Mouse (Mus musculus) limb, embryonic 15.5 days (tissue): ENCODE measurements around the gene Snx32. TPM values are rescaled to one million over a fixed set of nuclear protein-coding genes. Genes with fewer than 3 reads are reported as not detected.

Source experiments
- ATAC-seq: fragments of 200-750 bp; cut with Nextera tagmentation; 2 replicates; pipeline ENCODE4 v1.8.0; 2017; ENCODE audit warnings: low read depth, moderate TSS enrichment; ENCODE audit not compliant: insufficient number of reproducible peaks, low FRiP score, low TSS enrichment
- H3K27ac ChIP-seq: fragments of 300-500 bp; sonication (generic); 2 replicates; pipeline ENCODE4 v1.5.1; 2015; ENCODE audit warnings: moderate library complexity, mild to moderate bottlenecking, inconsistent platforms
- H3K27me3 ChIP-seq: fragments of 300-500 bp; sonication (generic); 2 replicates; pipeline ENCODE4 v1.6.1; 2015; ENCODE audit warnings: inconsistent platforms
- H3K36me3 ChIP-seq: fragments of 300-500 bp; sonication (generic); 2 replicates; pipeline ENCODE4 v1.6.1; 2015; ENCODE audit warnings: inconsistent platforms
- H3K4me1 ChIP-seq: fragments of 300-500 bp; sonication (generic); 2 replicates; pipeline ENCODE4 v1.6.1; 2015; ENCODE audit warnings: inconsistent platforms
- H3K4me2 ChIP-seq: fragments of 300-500 bp; sonication (generic); 2 replicates; pipeline ENCODE4 v1.6.1; 2015; ENCODE audit warnings: mild to moderate bottlenecking, inconsistent platforms
- H3K4me3 ChIP-seq: fragments of 300-500 bp; sonication (generic); 2 replicates; pipeline ENCODE4 v1.5.1; 2015; ENCODE audit warnings: mild to moderate bottlenecking, inconsistent platforms
- H3K9ac ChIP-seq: fragments of 300-500 bp; sonication (generic); 2 replicates; pipeline ENCODE4 v1.6.1; 2015; ENCODE audit warnings: inconsistent platforms
- H3K9me3 ChIP-seq: fragments of 300-500 bp; sonication (generic); 2 replicates; pipeline ENCODE4 v1.6.1; 2016; ENCODE audit warnings: inconsistent platforms
- WGBS: fragments of 180-500 bp; shearing (Covaris S2); methylation state at CpG from one replicate; pipeline ENCODE4 v1.1.7; 2015; 5-methylcytosine and 5-hydroxymethylcytosine counted together
- polyA plus RNA-seq: library from polyadenylated mRNA; unstranded; fragments of >200 nt; fragmentation: Nextera tagmentation; extraction: Ambion mirVana; gene quantifications from 2 replicates; pipeline ENCODE4 v1.2.1, GENCODE M21; 2015

Gene Snx32
- polyA plus RNA-seq, 1 experiment from 2014 or later, result 9.4 TPM

DNA sequence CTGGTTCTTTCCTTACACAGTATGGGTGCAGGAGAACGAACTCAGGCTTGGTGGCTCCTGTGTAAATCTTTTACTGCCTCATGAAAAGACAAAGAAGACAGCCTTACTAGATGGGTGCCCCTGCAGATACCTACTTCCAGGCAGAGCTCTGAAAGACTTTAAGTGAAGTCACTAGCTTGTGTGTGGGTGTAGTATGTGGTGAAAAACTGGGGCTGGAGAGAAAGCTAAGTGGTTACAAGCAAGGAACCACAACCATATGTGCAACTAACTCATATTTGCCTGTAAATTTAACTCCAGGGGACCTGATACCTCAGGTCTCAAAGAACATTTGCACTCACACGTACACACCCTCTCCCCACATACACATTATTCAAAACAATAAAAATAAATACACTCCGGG lies 50.4 kb downstream of the Snx32 start:
- Histone ChIP-seq H3K4me2 (peak overlapping the region; percentile 91), H3K9me3 (no peaks in the 10 kb centered on the region), H3K27ac (peak overlapping the region; percentile 78), H3K4me1 (peaks cover 45% of the 10 kb centered on the region), H3K9ac (no peak overlapping the region; the same call in 1 of the 2 replicates), H3K27me3 (no peaks in the 10 kb centered on the region), H3K4me3 (peak overlapping the region; percentile 79), H3K36me3 (peaks cover 32% of the 10 kb centered on the region)
- no peak for ATAC-seq
- WGBS, result 22% methylated on average over 3 of the region's 3 CpGs

DNA sequence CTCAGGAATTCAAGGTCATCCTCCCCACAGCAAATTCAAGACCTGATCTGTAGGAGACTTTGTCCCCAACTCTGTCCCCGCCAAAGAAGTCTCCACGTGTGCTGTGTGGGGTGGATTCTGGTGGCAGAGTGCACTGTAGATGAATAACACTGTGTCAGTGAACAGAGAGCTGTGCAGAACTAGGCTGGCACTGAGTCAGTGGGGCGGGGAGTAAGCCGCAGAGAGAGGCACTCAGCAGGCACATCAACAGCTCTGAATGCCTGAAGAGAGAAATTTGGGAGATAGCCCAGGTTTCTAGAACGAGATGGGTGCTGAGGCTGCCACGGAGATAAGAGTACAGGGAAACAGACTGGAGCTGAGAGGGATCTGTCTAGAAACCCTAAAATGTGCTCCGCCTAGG lies 51.3 kb downstream of the Snx32 start:
- no peak for ATAC-seq
- H3K36me3 ChIP-seq, result peaks cover 32% of the 10 kb centered on the region
- H3K4me3 ChIP-seq, result no peak overlapping the region
- 71% methylated on average over 7 of the region's 7 CpGs for WGBS
- H3K9me3 ChIP-seq, result no peaks in the 10 kb centered on the region
- H3K27ac ChIP-seq, result no peak overlapping the region
- peaks cover 46% of the 10 kb centered on the region for H3K4me1 ChIP-seq
- H3K27me3 ChIP-seq, result no peaks in the 10 kb centered on the region
- no peak overlapping the region for H3K9ac ChIP-seq
- no peak overlapping the region for H3K4me2 ChIP-seq

DNA sequence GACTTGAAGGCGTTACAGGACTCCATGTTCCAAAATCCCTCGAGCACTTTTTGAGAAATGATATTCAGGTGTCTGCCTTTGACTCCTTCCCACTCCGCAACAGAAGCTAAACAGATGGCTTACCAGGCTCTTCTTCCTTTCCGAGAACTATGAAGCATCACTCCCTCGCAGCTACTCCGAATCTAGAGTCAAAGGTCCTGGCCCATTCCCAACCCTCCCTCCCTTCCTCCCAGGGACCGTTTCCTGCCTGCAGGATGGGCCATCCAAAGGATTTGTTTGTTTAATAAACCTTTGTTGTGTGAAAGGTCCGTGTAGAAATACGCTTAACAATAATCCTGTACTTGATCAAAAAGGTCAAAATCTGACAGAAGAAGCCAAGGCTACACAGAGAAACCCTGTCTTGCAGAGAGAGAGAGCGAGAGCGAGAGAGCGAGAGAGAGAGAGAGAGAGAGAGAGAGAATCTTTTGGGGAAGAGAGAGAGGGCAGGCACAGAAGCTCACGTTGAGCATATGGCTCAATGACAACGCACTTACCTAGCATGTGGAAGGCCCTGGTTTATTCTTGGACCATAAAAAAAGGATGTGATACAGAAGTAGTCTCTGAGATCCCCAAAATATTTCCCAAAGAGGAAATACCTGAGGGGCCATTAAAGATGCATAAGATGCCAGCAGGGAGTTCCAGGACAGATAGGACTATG lies 52.4 kb downstream of the Snx32 start, which contains the start of gene Ccdc85b:
Gene Ccdc85b (minus strand): TSS at position 149 of the 697 bp plus-strand sequence.
- peak within 1 kb of the TSS; percentile 97 for H3K4me2 ChIP-seq
- peak within 1 kb of the TSS; percentile 73 for H3K4me3 ChIP-seq
- no peaks in the 10 kb centered on the region for H3K9me3 ChIP-seq
- H3K27ac ChIP-seq, result peak within 1 kb of the TSS; percentile 89
- peaks cover 27% of the 10 kb centered on the region for H3K36me3 ChIP-seq
- 18% methylated on average over 14 of the region's 14 CpGs for WGBS
- H3K4me1 ChIP-seq, result peaks cover 40% of the 10 kb centered on the region
- H3K9ac ChIP-seq, result peak within 1 kb of the TSS; percentile 71
- no peak for ATAC-seq
- H3K27me3 ChIP-seq, result no peaks in the 10 kb centered on the region

GRCm38 (mm10) chr19:5456922-5457745 lies 53.2 kb downstream of the Snx32 start:
- Histone ChIP-seq H3K4me3 (peak overlapping the region; percentile 73), H3K9me3 (no peaks in the 10 kb centered on the region), H3K4me1 (peaks cover 40% of the 10 kb centered on the region), H3K9ac (peak overlapping the region; percentile 71), H3K4me2 (peak overlapping the region; percentile 97), H3K27ac (peak overlapping the region; percentile 89), H3K36me3 (peaks cover 20% of the 10 kb centered on the region), H3K27me3 (no peaks in the 10 kb centered on the region)
- under 1% methylated on average over 70 of the region's 70 CpGs for WGBS
- ATAC-seq, result peak; percentile 92

- Histone ChIP-seq H3K4me1 (peaks cover 38% of the 10 kb centered on the region), H3K4me3 (peak overlapping the region; percentile 73), H3K27ac (peak overlapping the region; percentile 89), H3K4me2 (peak overlapping the region; percentile 97), H3K27me3 (no peaks in the 10 kb centered on the region), H3K36me3 (peaks cover 14% of the 10 kb centered on the region), H3K9me3 (no peaks in the 10 kb centered on the region), H3K9ac (peak overlapping the region; percentile 71)
- 4% methylated on average over 26 of the region's 26 CpGs for WGBS
- no peak for ATAC-seq
Measured at GRCm38 (mm10) chr19:5456241-5456921, 54.0 kb downstream of the Snx32 start.

GRCm38 (mm10) chr19:5455568-5455967 lies 54.8 kb downstream of the Snx32 start:
- H3K36me3 ChIP-seq, result peaks cover 13% of the 10 kb centered on the region
- 66% methylated on average over 8 of the region's 8 CpGs for WGBS
- H3K4me1 ChIP-seq, result peaks cover 31% of the 10 kb centered on the region
- H3K4me3 ChIP-seq, result peak overlapping the region; percentile 73
- H3K9me3 ChIP-seq, result no peaks in the 10 kb centered on the region
- H3K27me3 ChIP-seq, result peaks cover under 1% of the 10 kb centered on the region; the same call in 1 of the 2 replicates
- peak overlapping the region; percentile 22; the same call in 1 of the 2 replicates for H3K4me2 ChIP-seq
- ATAC-seq, result no peak
- H3K9ac ChIP-seq, result 0 out of 2 replicates have a peak overlapping the region, but pooled peaks have one; percentile 71
- H3K27ac ChIP-seq, result no peak overlapping the region

DNA sequence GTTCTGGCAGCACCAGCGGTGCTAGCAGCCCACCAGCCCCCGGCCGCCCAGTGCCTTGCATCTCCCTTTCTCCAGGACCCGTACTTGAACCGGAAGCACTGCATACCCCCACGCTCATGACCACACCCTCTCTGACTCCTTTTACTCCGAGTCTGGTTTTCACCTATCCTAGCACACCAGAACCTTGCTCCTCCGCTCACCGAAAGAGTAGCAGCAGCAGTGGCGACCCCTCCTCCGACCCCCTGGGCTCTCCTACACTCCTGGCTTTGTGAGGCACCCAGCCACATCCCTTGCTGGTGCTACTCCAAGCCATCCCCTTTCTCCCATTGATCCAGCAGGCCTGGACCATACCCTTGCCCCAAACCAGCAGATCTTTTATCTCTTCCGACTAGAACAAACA lies 55.3 kb downstream of the Snx32 start:
- Histone ChIP-seq H3K9ac (no peak overlapping the region), H3K4me2 (no peak overlapping the region), H3K9me3 (no peaks in the 10 kb centered on the region), H3K4me3 (peak overlapping the region; percentile 73; the same call in 1 of the 2 replicates), H3K36me3 (peaks cover 13% of the 10 kb centered on the region), H3K4me1 (peaks cover 31% of the 10 kb centered on the region), H3K27ac (no peak overlapping the region), H3K27me3 (peaks cover 6% of the 10 kb centered on the region)
- WGBS, result 84% methylated on average over 12 of the region's 12 CpGs
- ATAC-seq, result no peak

DNA sequence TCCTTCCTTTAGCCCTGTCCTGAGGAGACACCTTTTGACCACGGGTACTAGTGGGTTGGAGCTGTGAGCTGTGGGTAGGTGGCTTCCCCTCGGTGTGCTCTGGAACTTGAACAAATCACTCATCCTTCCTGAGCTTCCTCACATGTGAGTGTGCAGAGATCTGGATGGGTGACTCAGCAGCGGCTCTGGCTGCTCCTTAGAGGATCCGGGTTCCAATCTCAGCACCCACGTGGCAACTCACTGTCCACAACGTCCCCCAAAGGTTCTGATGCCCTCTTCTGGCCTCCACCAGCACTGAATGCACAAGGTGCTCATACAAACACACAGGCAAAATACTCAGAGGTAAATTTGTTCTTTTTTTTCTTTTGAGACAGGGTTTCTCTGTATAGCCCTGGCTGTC lies 58.6 kb downstream of the Snx32 start:
- H3K4me3 ChIP-seq, result no peak overlapping the region
- WGBS, result 81% methylated on average over 6 of the region's 6 CpGs
- H3K27me3 ChIP-seq, result peaks cover 38% of the 10 kb centered on the region
- H3K4me1 ChIP-seq, result peaks cover 41% of the 10 kb centered on the region
- H3K27ac ChIP-seq, result no peak overlapping the region
- H3K9ac ChIP-seq, result no peak overlapping the region
- ATAC-seq, result no peak
- peaks cover 4% of the 10 kb centered on the region; the same call in 1 of the 2 replicates for H3K9me3 ChIP-seq
- peaks cover 13% of the 10 kb centered on the region for H3K36me3 ChIP-seq
- H3K4me2 ChIP-seq, result no peak overlapping the region

- Histone ChIP-seq H3K27ac (no peak overlapping the region), H3K4me2 (no peak overlapping the region), H3K36me3 (peaks cover 10% of the 10 kb centered on the region), H3K4me3 (no peak overlapping the region), H3K4me1 (peaks cover 25% of the 10 kb centered on the region), H3K9me3 (peaks cover 4% of the 10 kb centered on the region; the same call in 1 of the 2 replicates), H3K27me3 (peaks cover 56% of the 10 kb centered on the region), H3K9ac (no peak overlapping the region)
- no peak for ATAC-seq
- WGBS, result 88% methylated on average over 3 of the region's 3 CpGs
Measured at GRCm38 (mm10) chr19:5449673-5450072, 60.7 kb downstream of the Snx32 start.

- Histone ChIP-seq H3K4me2 (peak overlapping the region; percentile 89), H3K27me3 (peaks cover 56% of the 10 kb centered on the region), H3K9ac (no peak overlapping the region), H3K36me3 (no peaks in the 10 kb centered on the region), H3K4me1 (peaks cover 22% of the 10 kb centered on the region), H3K4me3 (peak overlapping the region; percentile 52), H3K9me3 (peaks cover 4% of the 10 kb centered on the region; the same call in 1 of the 2 replicates), H3K27ac (no peak overlapping the region)
- 4% methylated on average over 34 of the region's 36 CpGs for WGBS
- ATAC-seq, result no peak
Measured at GRCm38 (mm10) chr19:5448354-5449150, 61.8 kb downstream of the Snx32 start.
